Mouse (Mus musculus) midbrain, embryonic 15.5 days (tissue): Measurements from ENCODE around the gene Nkain4. TPM values are rescaled to one million over a fixed set of nuclear protein-coding genes. Genes with fewer than 3 reads are reported as not detected.
A peak's percentile ranks its signal among the peaks of the same experiment; 100 is the strongest.

Source experiments
- ATAC-seq: fragments of 200-750 bp; cut with Nextera tagmentation; replicated peaks from 2 replicates; pipeline ENCODE4 v1.8.0; 2017; ENCODE audit warnings: moderate TSS enrichment
- H3K27ac ChIP-seq: fragments of 300-500 bp; sonication (generic); 2 replicates; pipeline ENCODE4 v1.5.1; 2015; ENCODE audit warnings: mild to moderate bottlenecking, inconsistent platforms
- H3K27me3 ChIP-seq: fragments of 300-500 bp; sonication (generic); replicated peaks from 2 replicates; pipeline ENCODE4 v1.6.1; 2015; ENCODE audit warnings: inconsistent platforms
- H3K36me3 ChIP-seq: fragments of 300-500 bp; sonication (generic); replicated peaks from 2 replicates; pipeline ENCODE4 v1.6.1; 2015; ENCODE audit warnings: inconsistent platforms
- H3K4me1 ChIP-seq: fragments of 300-500 bp; sonication (generic); 2 replicates; pipeline ENCODE4 v1.6.1; 2015; ENCODE audit warnings: inconsistent platforms
- H3K4me2 ChIP-seq: fragments of 300-500 bp; sonication (generic); 2 replicates; pipeline ENCODE4 v1.6.1; 2015; ENCODE audit warnings: inconsistent platforms, mild to moderate bottlenecking, moderate library complexity
- H3K4me3 ChIP-seq: fragments of 300-500 bp; sonication (generic); 2 replicates; pipeline ENCODE4 v1.5.1; 2015; ENCODE audit warnings: mild to moderate bottlenecking, inconsistent platforms
- H3K9ac ChIP-seq: fragments of 300-500 bp; sonication (generic); 2 replicates; pipeline ENCODE4 v1.6.1; 2015; ENCODE audit warnings: mild to moderate bottlenecking, inconsistent platforms
- H3K9me3 ChIP-seq: fragments of 300-500 bp; sonication (generic); 2 replicates; pipeline ENCODE4 v1.6.1; 2016; ENCODE audit warnings: inconsistent platforms
- WGBS: fragments of 180-500 bp; shearing (Covaris S2); methylation state at CpG from one replicate; pipeline ENCODE4 v1.1.7; 2015; ENCODE audit warnings: mixed read lengths; 5-methylcytosine and 5-hydroxymethylcytosine counted together
- microRNA-seq: library from miRNA; unstranded; fragments of <30 nt; microRNA quantifications from one replicate; pipeline ENCODE4, GENCODE M21; 2016
- polyA plus RNA-seq: library from polyadenylated mRNA; unstranded; fragments of >200 nt; fragmentation: Nextera tagmentation; extraction: Ambion mirVana; gene quantifications from 2 replicates; pipeline ENCODE4 v1.2.1, GENCODE M21; 2015

The Nkain4 gene
- polyA plus RNA-seq, 1 experiment from 2014 or later, result 77.0 TPM

DNA sequence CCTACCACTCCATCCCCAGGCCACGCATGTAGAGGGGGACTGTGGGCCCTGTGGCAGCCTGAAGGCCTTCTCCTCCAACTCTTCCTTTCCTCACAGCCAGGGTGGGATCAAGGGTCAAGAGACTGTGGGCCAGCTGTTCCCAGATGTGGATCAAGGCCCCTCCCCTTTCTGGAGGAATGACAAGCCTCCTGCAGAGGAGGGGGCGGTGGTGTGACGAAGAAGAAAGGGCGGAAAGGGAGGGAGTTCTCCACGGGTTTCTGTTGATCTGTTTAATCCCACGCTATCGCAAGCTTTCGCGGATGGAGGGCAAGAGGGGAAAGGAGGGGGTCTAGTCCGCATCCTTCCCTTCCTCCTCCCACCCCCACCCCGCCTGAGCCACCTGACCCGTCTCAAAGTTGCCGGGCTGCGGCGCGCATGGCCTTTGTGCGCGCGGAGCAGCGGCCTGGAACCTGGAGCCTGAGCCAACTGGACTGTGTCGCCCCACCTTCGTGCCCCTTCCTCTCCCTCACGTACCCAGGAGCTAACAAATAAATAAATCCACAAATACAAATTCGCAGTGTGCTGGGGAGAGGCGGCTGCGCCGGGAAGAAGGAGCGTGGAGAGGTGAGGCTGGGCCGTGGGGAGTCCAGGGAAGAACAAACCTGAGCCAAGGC, 64.0 kb downstream of the Nkain4 start:
- WGBS, result 2% methylated on average over 26 of the region's 29 CpGs
- H3K36me3 ChIP-seq, result no peaks in the 10 kb centered on the region
- no peaks in the 10 kb centered on the region for H3K27me3 ChIP-seq
- peak overlapping the region; percentile 98 for H3K9ac ChIP-seq
- no peaks in the 10 kb centered on the region for H3K9me3 ChIP-seq
- H3K4me1 ChIP-seq, result peaks cover 49% of the 10 kb centered on the region
- H3K4me3 ChIP-seq, result peak overlapping the region; percentile 87
- ATAC-seq, result peak; percentile 4
- peak overlapping the region; percentile 56 for H3K4me2 ChIP-seq
- H3K27ac ChIP-seq, result peak overlapping the region; percentile 98

DNA sequence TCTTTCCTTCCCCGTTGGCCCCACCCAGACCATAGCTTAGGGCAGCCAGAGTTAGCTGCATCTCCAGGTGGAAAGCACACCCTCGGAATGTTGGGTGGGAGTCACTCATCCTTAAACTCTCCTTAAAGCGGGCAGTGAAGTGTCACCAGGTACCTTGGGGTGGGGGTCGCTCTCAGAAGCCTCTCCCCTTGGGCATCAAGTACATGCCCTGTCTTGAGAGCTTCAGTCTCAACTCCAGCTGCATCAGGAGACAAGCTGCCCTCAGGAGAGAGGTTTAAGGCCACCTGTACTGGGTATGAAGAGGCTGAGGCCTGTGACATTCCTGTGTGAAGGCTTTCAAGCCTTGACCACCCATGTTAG, 64.6 kb downstream of the Nkain4 start:
- Histone ChIP-seq H3K36me3 (no peaks in the 10 kb centered on the region), H3K4me2 (peak overlapping the region; percentile 56), H3K9ac (peak overlapping the region; percentile 98; the same call in 1 of the 2 replicates), H3K27ac (peak overlapping the region; percentile 98), H3K27me3 (no peaks in the 10 kb centered on the region), H3K4me1 (peaks cover 43% of the 10 kb centered on the region), H3K9me3 (no peaks in the 10 kb centered on the region), H3K4me3 (peak overlapping the region; percentile 87; the same call in 1 of the 2 replicates)
- WGBS, result 11% methylated on average over 4 of the region's 4 CpGs
- ATAC-seq, result no peak

DNA sequence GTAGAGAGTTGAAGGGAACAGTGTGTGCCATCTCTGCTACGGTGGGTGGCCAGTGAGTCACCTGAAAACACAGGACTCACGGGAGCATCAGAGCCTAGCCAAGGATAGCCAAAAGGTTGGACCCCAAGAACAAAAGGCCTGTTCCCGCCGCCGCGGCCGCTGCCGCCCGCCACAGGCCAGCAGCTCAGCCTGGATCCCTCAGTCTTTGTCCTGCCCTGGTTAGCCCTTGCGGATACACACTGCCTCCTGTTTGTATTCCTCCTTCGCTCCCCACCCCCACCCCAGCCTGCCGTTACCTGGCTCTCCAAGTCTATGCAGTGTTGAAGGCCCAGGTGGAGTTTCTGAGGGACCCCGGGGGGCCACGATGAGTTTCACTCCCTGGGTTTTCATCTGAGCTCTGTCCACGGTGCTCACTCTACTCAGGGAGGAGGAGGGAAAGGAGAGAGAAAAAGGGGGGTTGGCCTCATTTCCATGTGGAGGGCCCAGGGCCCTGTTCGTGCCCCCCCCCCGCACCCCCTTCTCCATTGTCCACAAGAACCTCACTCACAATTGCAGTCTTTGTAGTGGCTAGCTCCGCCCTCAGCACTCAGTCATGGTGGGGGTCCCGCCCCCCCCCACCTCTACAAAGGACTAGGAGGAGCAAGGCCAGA, 65.1 kb downstream of the Nkain4 start:
- peak overlapping the region; percentile 17 for H3K4me3 ChIP-seq
- no peaks in the 10 kb centered on the region for H3K36me3 ChIP-seq
- H3K9me3 ChIP-seq, result no peaks in the 10 kb centered on the region
- H3K4me2 ChIP-seq, result peak overlapping the region; percentile 56
- WGBS, result 2% methylated on average over 19 of the region's 19 CpGs
- ATAC-seq, result no peak
- peak overlapping the region; percentile 98 for H3K27ac ChIP-seq
- H3K27me3 ChIP-seq, result no peaks in the 10 kb centered on the region
- H3K9ac ChIP-seq, result peak overlapping the region; percentile 38
- H3K4me1 ChIP-seq, result peaks cover 43% of the 10 kb centered on the region

DNA sequence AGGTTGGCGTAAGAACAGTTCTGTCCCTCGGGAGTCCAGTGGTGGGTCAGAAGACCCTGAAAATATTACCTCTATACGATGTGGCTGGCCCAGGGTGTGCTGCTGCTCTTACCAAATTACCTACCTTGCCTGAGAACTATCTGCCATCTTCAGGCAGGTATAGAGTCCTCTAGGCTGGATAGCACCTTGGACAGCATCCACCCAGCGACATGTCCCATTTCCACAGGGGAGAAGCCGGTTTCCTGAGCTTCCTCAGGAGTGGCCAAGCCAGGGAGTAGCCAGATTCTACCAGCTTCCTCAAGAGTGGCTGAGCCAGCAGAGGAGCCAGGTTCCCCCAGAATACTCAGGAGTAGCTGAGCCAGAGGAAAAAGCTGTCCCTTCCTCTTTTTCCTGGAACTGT, 69.2 kb downstream of the Nkain4 start:
- ATAC-seq, result no peak
- no peaks in the 10 kb centered on the region for H3K9me3 ChIP-seq
- H3K9ac ChIP-seq, result no peak overlapping the region
- H3K27ac ChIP-seq, result no peak overlapping the region
- H3K4me3 ChIP-seq, result no peak overlapping the region
- no peaks in the 10 kb centered on the region for H3K36me3 ChIP-seq
- 76% methylated on average over 5 of the region's 5 CpGs for WGBS
- H3K27me3 ChIP-seq, result no peaks in the 10 kb centered on the region
- no peak overlapping the region for H3K4me2 ChIP-seq
- H3K4me1 ChIP-seq, result peaks cover 38% of the 10 kb centered on the region

Small RNA genes within 50 kb of the gene (microRNA-seq; reads per million reads assigned to microRNA genes)
- 2.2 reads per million, percentile 7 among the genes with 10 or more reads in this experiment for gene Mir124a-3

Other genes starting within 250 kb of the Nkain4 start
- gene Dido1, start 244.7 kb downstream of the Nkain4 start, polyA plus RNA-seq, result 29.0 and 30.1 TPM in 2 replicates
- gene Gid8, start 244.6 kb downstream of the Nkain4 start, polyA plus RNA-seq, result 56.1 and 60.7 TPM in 2 replicates
- gene Slc17a9, start 229.4 kb downstream of the Nkain4 start, polyA plus RNA-seq, result 0.17 and 0.26 TPM in 2 replicates
- gene Bhlhe23, start 177.8 kb downstream of the Nkain4 start, polyA plus RNA-seq, result 14.9 and 16.5 TPM in 2 replicates
- gene Ythdf1, start 33.8 kb downstream of the Nkain4 start, polyA plus RNA-seq, result 52.0 and 52.2 TPM in 2 replicates
- gene Birc7, start 25.7 kb downstream of the Nkain4 start, polyA plus RNA-seq, result 0.10 and 0.31 TPM in 2 replicates
- 125 and 126 TPM in 2 replicates for gene Arfgap1, start 12.5 kb upstream of the Nkain4 start, polyA plus RNA-seq
- gene Col20a1, start 31.8 kb upstream of the Nkain4 start, polyA plus RNA-seq, result 0.11 and 0.22 TPM in 2 replicates
- 46.3 and 55.9 TPM in 2 replicates for gene Chrna4, start 88.8 kb upstream of the Nkain4 start, polyA plus RNA-seq
- gene Kcnq2, start 180.6 kb upstream of the Nkain4 start, polyA plus RNA-seq, result 54.0 and 62.5 TPM in 2 replicates
- 11.5 and 12.1 TPM in 2 replicates for gene Eef1a2, start 202.3 kb upstream of the Nkain4 start, polyA plus RNA-seq
- 432 and 436 TPM in 2 replicates for gene Ppdpf, start 232.5 kb upstream of the Nkain4 start, polyA plus RNA-seq
- gene Ptk6, start 248.1 kb upstream of the Nkain4 start, polyA plus RNA-seq, result not detected in 2 replicates